Mouse (Mus musculus): ENCODE results near the gene Slc36a2. TPM values are rescaled to one million over a fixed set of nuclear protein-coding genes. Genes with fewer than 3 reads are reported as not detected.

Slc36a2 gene
- polyA plus RNA-seq, 1 experiment from 2014 or later = 0.15 TPM

- ATAC-seq (ENCODE audit: insufficient number of reproducible peaks, insufficient read depth, low FRiP score, low TSS enrichment, low read depth) = no peak
- H3K9me3 ChIP-seq = no peaks in the 10 kb centered on the region
- H3K4me2 ChIP-seq = no peak within 1 kb of the TSS
- no peaks in the 10 kb centered on the region for H3K36me3 ChIP-seq
- no peak within 1 kb of the TSS for H3K27ac ChIP-seq
- H3K9ac ChIP-seq (replicated peaks) = no peak within 1 kb of the TSS
- WGBS = 82% methylated on average over 3 of the region's 3 CpGs
- no peaks in the 10 kb centered on the region for H3K27me3 ChIP-seq
- H3K4me1 ChIP-seq (replicated peaks) = no peaks in the 10 kb centered on the region
- no peak within 1 kb of the TSS for H3K4me3 ChIP-seq (replicated peaks)
These were observed 33.3 kb downstream of the Slc36a2 start, which contains the start of gene Slc36a3 for GRCm38 (mm10) chr11:55151608-55152007. Gene Slc36a3, minus strand, starts transcription at chr11:55151708.

GRCm38 (mm10) chr11:55148461-55148860, 36.4 kb downstream of the Slc36a2 start:
- H3K9me3 ChIP-seq = no peaks in the 10 kb centered on the region
- no peaks in the 10 kb centered on the region for H3K27me3 ChIP-seq
- no peak overlapping the region for H3K27ac ChIP-seq
- no peaks in the 10 kb centered on the region for H3K4me1 ChIP-seq (replicated peaks)
- WGBS = 83% methylated on average over 4 of the region's 4 CpGs
- H3K4me3 ChIP-seq (replicated peaks) = no peak overlapping the region
- H3K9ac ChIP-seq (replicated peaks) = no peak overlapping the region
- no peak overlapping the region for H3K4me2 ChIP-seq
- no peak for ATAC-seq (ENCODE audit: insufficient number of reproducible peaks, insufficient read depth, low FRiP score, low TSS enrichment, low read depth)
- H3K36me3 ChIP-seq = no peaks in the 10 kb centered on the region

GRCm38 (mm10) chr11:55147423-55147822, 37.5 kb downstream of the Slc36a2 start:
- no peaks in the 10 kb centered on the region for H3K9me3 ChIP-seq
- H3K9ac ChIP-seq (replicated peaks) = no peak overlapping the region
- H3K27ac ChIP-seq = no peak overlapping the region
- ATAC-seq (ENCODE audit: insufficient number of reproducible peaks, insufficient read depth, low FRiP score, low TSS enrichment, low read depth) = no peak
- no peaks in the 10 kb centered on the region for H3K36me3 ChIP-seq
- 74% methylated on average over 6 of the region's 6 CpGs for WGBS
- no peak overlapping the region for H3K4me2 ChIP-seq
- 0 out of 2 replicates have a peak, but pooled peaks cover 3% of the 10 kb centered on the region for H3K4me1 ChIP-seq (replicated peaks)
- H3K27me3 ChIP-seq = no peaks in the 10 kb centered on the region
- no peak overlapping the region for H3K4me3 ChIP-seq (replicated peaks)

GRCm38 (mm10) chr11:55146855-55147254, 38.0 kb downstream of the Slc36a2 start:
- 86% methylated on average over 1 of the region's 1 CpGs for WGBS
- no peaks in the 10 kb centered on the region for H3K27me3 ChIP-seq
- H3K4me3 ChIP-seq (replicated peaks) = no peak overlapping the region
- H3K4me2 ChIP-seq = no peak overlapping the region
- no peaks in the 10 kb centered on the region for H3K36me3 ChIP-seq
- H3K4me1 ChIP-seq (replicated peaks) = 0 out of 2 replicates have a peak, but pooled peaks cover 3% of the 10 kb centered on the region
- no peak for ATAC-seq (ENCODE audit: insufficient number of reproducible peaks, insufficient read depth, low FRiP score, low TSS enrichment, low read depth)
- H3K27ac ChIP-seq = no peak overlapping the region
- no peaks in the 10 kb centered on the region for H3K9me3 ChIP-seq
- no peak overlapping the region for H3K9ac ChIP-seq (replicated peaks)

- H3K9me3 ChIP-seq = no peaks in the 10 kb centered on the region
- WGBS = 41% methylated on average over 5 of the region's 5 CpGs
- no peak for ATAC-seq (ENCODE audit: insufficient number of reproducible peaks, insufficient read depth, low FRiP score, low TSS enrichment, low read depth)
These were observed 40.9 kb downstream of the Slc36a2 start for GRCm38 (mm10) chr11:55144011-55144410.

GRCm38 (mm10) chr11:55141502-55141901, 43.4 kb downstream of the Slc36a2 start:
- 0 out of 2 replicates have a peak, but pooled peaks cover 3% of the 10 kb centered on the region for H3K4me1 ChIP-seq (replicated peaks)
- no peak overlapping the region for H3K27ac ChIP-seq
- H3K36me3 ChIP-seq = no peaks in the 10 kb centered on the region
- 88% methylated on average over 4 of the region's 4 CpGs for WGBS
- no peaks in the 10 kb centered on the region for H3K27me3 ChIP-seq
- H3K9ac ChIP-seq (replicated peaks) = no peak overlapping the region
- no peak overlapping the region for H3K4me3 ChIP-seq (replicated peaks)
- H3K4me2 ChIP-seq = no peak overlapping the region
- ATAC-seq (ENCODE audit: insufficient number of reproducible peaks, insufficient read depth, low FRiP score, low TSS enrichment, low read depth) = no peak
- no peaks in the 10 kb centered on the region for H3K9me3 ChIP-seq

More at GRCm38 (mm10) chr11:55144011-55144410, 40.9 kb downstream of the Slc36a2 start:
- no peaks in the 10 kb centered on the region for H3K36me3 ChIP-seq
- no peak overlapping the region for H3K4me3 ChIP-seq (replicated peaks)
- H3K4me1 ChIP-seq (replicated peaks) = 0 out of 2 replicates have a peak, but pooled peaks cover 3% of the 10 kb centered on the region
- no peak overlapping the region for H3K4me2 ChIP-seq
- no peak overlapping the region for H3K9ac ChIP-seq (replicated peaks)
- no peak overlapping the region for H3K27ac ChIP-seq
- H3K27me3 ChIP-seq = no peaks in the 10 kb centered on the region

- Histone ChIP-seq H3K27me3 (no peaks in the 10 kb centered on the region), H3K4me3 (replicated peaks) (no peak overlapping the region), H3K9me3 (no peaks in the 10 kb centered on the region), H3K36me3 (no peaks in the 10 kb centered on the region), H3K27ac (no peak overlapping the region), H3K9ac (replicated peaks) (no peak overlapping the region), H3K4me1 (replicated peaks) (no peaks in the 10 kb centered on the region), H3K4me2 (no peak overlapping the region)
- ATAC-seq (ENCODE audit: insufficient number of reproducible peaks, insufficient read depth, low FRiP score, low TSS enrichment, low read depth) = no peak
These were observed 47.2 kb downstream of the Slc36a2 start for GRCm38 (mm10) chr11:55137646-55138045.

GRCm38 (mm10) chr11:55136770-55137547, 47.9 kb downstream of the Slc36a2 start:
- Histone ChIP-seq H3K27me3 (no peaks in the 10 kb centered on the region), H3K4me2 (no peak overlapping the region), H3K9me3 (no peaks in the 10 kb centered on the region), H3K9ac (replicated peaks) (no peak overlapping the region), H3K36me3 (no peaks in the 10 kb centered on the region), H3K4me1 (replicated peaks) (no peaks in the 10 kb centered on the region), H3K4me3 (replicated peaks) (no peak overlapping the region), H3K27ac (no peak overlapping the region)
- 82% methylated on average over 15 of the region's 15 CpGs for WGBS
- no peak for ATAC-seq (ENCODE audit: insufficient number of reproducible peaks, insufficient read depth, low FRiP score, low TSS enrichment, low read depth)

- Histone ChIP-seq H3K4me3 (replicated peaks) (no peak overlapping the region), H3K36me3 (no peaks in the 10 kb centered on the region), H3K9ac (replicated peaks) (no peak overlapping the region), H3K4me2 (no peak overlapping the region), H3K27me3 (no peaks in the 10 kb centered on the region), H3K27ac (no peak overlapping the region), H3K9me3 (no peaks in the 10 kb centered on the region), H3K4me1 (replicated peaks) (no peaks in the 10 kb centered on the region)
- no peak for ATAC-seq (ENCODE audit: insufficient number of reproducible peaks, insufficient read depth, low FRiP score, low TSS enrichment, low read depth)
- WGBS = 85% methylated on average over 5 of the region's 5 CpGs
These were observed 50.0 kb downstream of the Slc36a2 start for GRCm38 (mm10) chr11:55134871-55135270.

- no peak overlapping the region for H3K4me3 ChIP-seq (replicated peaks)
- ATAC-seq (ENCODE audit: insufficient number of reproducible peaks, insufficient read depth, low FRiP score, low TSS enrichment, low read depth) = no peak
- H3K9me3 ChIP-seq = no peaks in the 10 kb centered on the region
- no peaks in the 10 kb centered on the region for H3K27me3 ChIP-seq
- no peak overlapping the region for H3K9ac ChIP-seq (replicated peaks)
- H3K4me2 ChIP-seq = no peak overlapping the region
- no peaks in the 10 kb centered on the region for H3K4me1 ChIP-seq (replicated peaks)
- WGBS = 89% methylated on average over 1 of the region's 1 CpGs
- H3K27ac ChIP-seq = no peak overlapping the region
- H3K36me3 ChIP-seq = no peaks in the 10 kb centered on the region
These were observed 50.5 kb downstream of the Slc36a2 start for GRCm38 (mm10) chr11:55134407-55134806.

- no peak overlapping the region for H3K27ac ChIP-seq
- H3K9ac ChIP-seq (replicated peaks) = no peak overlapping the region
- H3K9me3 ChIP-seq = no peaks in the 10 kb centered on the region
- no peaks in the 10 kb centered on the region for H3K27me3 ChIP-seq
- 84% methylated on average over 1 of the region's 1 CpGs for WGBS
- no peak overlapping the region for H3K4me3 ChIP-seq (replicated peaks)
- no peaks in the 10 kb centered on the region for H3K36me3 ChIP-seq
- ATAC-seq (ENCODE audit: insufficient number of reproducible peaks, insufficient read depth, low FRiP score, low TSS enrichment, low read depth) = no peak
- H3K4me1 ChIP-seq (replicated peaks) = no peaks in the 10 kb centered on the region
- H3K4me2 ChIP-seq = no peak overlapping the region
These were observed 51.7 kb downstream of the Slc36a2 start for GRCm38 (mm10) chr11:55133204-55133603.

GRCm38 (mm10) chr11:55131946-55132345, 52.9 kb downstream of the Slc36a2 start:
- WGBS = 82% methylated on average over 1 of the region's 1 CpGs
- H3K4me2 ChIP-seq = no peak overlapping the region
- H3K9me3 ChIP-seq = no peaks in the 10 kb centered on the region
- no peak overlapping the region for H3K9ac ChIP-seq (replicated peaks)
- no peak for ATAC-seq (ENCODE audit: insufficient number of reproducible peaks, insufficient read depth, low FRiP score, low TSS enrichment, low read depth)
- H3K4me1 ChIP-seq (replicated peaks) = no peaks in the 10 kb centered on the region
- no peak overlapping the region for H3K27ac ChIP-seq
- no peaks in the 10 kb centered on the region for H3K27me3 ChIP-seq
- no peaks in the 10 kb centered on the region for H3K36me3 ChIP-seq
- H3K4me3 ChIP-seq (replicated peaks) = no peak overlapping the region

All from limb, embryonic 12.5 days (tissue).